Mouse (Mus musculus) cerebellum, adult 9-10 months (tissue): ENCODE results near the gene H2-Eb2.

ENCODE experiments used
- DNase-seq: peaks from one replicate; pipeline ENCODE4 v3.0.0; 2022

Gene H2-Eb2

DNA sequence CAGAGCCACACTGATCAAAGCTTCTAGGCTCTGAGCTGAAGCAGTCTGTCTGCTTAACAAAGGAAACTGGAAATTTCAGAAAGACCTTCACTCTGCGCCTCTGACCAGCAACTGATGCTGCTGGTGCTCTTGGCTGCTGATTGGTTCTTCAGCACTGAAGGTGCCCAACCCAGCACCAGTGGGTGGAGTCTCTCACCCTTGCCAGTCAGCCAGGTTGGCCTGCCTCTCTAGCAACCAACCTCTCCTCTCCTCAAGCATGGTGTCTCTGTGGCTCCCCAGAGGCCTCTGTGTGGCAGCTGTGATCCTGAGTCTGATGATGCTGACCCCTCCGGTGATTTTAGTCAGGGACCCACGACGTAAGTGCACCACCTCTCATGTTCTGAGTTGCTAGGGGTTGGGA lies at the start of gene H2-Eb2:
Gene H2-Eb2, plus strand, starts transcription at position 230 of the 400 bp plus-strand sequence.
- DNase-seq: no peak

DNA sequence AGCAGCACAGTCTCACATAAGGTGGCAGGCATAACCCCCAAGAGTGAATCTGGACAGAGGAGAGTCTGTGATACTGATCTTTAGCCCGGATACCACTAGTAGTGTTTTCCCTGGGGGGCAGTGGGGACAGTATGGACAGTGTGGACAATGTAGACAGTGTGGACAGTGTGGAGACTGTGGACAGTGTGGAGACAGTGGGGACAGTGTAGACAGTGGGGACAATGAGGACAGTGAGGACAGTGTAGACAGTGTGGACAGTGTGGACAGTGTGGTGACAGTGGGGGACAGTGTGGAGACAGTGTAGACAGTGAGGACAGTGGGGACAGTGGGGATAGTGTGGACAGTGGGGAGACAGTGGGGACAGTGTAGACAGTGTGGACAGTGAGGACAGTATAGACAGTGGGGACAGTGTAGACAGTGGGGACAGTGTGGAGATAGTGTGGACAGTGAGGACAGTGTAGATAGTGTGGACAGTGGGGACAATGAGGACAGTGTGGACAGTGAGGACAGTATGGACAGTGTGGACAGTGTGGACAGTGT lies 44.9 kb upstream of the H2-Eb2 start:
- DNase-seq: no peak

DNA sequence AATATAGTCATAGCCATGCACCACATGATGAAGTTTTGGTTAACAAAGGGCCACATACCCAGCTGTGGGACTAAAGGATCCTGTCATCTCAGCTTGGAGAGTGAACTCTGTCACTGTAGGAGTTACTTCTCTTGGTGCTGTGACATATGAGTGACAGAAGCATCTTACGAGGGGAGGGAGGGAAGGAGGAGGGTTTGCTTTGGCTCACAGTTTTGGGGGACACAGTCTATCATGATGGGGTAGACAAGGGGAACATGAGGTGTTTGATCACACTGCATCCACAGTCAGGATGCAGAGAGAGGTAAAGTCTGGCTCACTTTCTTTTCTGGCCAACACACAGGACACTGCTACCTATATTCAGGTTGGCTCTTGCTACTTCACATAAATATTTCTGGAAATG lies 43.6 kb upstream of the H2-Eb2 start:
- DNase-seq: no peak

DNA sequence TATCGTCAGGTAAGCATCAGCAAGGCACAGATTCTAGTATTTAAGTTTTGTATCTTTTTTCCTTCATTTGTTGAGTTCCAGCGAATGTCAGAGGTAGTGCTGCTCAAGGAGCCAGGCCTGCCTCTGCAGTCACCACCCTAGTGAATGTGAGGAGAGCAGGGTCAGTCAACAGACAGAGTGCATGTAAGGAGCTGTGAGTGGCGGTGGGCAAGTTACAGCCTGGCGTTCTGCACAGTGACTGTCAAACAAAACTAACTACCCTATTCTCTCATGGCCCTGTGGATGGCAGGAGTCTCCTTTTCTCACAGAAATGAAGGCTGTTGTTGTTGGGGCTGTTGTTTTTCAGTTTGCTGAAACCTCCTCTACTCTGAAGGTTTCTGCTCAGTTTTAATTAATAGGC lies 40.1 kb upstream of the H2-Eb2 start:
- DNase-seq: no peak

DNA sequence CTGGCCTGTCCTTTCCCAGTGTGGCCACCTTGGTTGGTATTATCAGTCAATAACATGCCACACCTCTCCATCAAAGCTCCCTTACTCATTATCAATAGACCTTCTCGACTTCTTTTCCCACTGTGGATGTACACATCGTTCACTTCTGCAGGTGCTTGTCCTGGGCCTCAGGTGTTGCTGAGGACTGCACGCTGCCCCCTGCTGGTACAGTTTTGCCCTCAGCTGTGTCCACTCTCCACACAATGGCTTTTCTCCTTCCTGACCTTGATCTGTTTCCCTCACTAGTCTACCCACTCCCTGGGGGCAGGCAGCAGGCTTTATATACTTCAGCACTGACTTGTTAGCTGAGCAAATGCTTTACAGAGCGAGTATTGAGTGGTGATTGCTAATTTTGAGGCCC lies 39.6 kb upstream of the H2-Eb2 start:
- DNase-seq: no peak

DNA sequence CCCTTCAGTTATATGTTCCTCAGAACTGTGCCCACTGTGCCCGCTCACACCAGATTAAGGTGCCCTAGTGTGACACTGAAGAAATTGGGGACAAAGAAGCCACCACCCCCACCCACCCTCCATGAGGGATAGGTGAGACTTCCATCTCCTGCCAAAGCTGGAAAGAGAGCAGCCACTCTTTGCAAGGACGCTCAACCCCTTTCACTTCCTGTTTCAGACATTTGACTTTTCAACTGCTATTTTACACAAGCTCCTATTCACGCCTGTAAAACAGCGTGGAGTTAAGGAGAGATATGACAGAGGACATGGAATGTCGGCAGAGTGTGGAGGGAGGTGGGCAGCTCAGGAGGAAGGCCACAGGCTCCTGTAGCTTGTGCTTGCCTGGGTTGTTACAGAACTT lies 39.0 kb upstream of the H2-Eb2 start:
- no peak for DNase-seq

DNA sequence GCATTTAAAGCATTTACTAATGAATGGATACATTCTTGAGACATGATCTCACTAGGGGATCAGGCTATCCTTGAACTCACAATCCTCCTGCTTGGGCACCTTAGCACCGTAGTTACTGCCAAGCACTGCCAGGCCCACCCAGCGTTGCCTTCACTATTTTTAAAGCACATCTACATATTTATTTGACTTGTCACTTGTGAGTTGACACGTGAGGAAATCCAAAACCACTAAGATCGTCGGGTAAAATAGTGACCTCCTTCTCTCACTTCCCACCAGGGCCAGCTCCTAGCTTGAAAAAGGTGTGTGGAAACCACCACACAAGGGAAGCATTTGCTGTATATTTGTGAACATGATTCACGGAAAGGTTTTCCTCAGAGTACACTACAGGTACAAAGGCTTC lies 38.5 kb upstream of the H2-Eb2 start:
- no peak for DNase-seq

DNA sequence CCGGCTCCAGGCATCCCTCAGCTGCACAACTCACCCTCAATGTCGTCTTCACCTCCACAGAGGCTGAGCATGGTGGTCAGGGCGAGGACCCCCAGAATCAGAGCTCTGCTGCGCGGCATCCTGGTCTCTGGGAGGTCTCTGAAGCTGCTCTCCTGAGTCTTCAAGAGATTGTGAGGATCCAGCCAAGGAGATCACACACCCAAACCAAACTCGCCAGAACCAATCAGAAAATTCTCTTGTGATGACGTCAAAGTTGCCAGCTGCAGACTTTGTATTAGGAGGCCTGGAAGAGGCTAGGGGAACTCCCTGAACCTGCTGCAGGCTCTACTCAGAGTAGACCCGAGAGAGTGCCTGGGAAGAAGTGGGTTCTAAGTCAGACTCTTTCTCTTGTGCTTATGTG lies 37.8 kb upstream of the H2-Eb2 start, which contains the start of gene H2-Aa:
Gene H2-Aa, minus strand, starts transcription at position 176 of the 400 bp plus-strand sequence.
- DNase-seq: peak; percentile 75

DNA sequence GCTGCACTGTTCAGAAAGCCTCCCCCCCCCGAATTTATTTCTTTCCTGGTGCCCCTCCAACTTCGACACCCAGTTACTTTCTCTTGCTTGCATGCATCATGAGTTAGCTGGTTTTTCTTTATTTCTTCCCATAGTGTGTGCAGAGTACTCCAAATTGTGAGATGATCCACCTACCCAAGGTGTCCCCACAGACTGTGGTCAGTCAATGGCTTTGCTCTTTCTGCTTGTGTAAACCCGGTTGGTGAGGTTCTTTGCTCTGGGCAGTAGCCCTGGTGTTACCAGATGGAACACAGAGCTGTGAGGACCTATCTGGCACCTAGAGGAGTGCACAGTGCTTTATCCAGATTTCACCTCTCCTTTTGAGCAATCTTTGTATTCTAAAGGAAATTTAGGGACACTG lies 37.3 kb upstream of the H2-Eb2 start:
- no peak for DNase-seq

DNA sequence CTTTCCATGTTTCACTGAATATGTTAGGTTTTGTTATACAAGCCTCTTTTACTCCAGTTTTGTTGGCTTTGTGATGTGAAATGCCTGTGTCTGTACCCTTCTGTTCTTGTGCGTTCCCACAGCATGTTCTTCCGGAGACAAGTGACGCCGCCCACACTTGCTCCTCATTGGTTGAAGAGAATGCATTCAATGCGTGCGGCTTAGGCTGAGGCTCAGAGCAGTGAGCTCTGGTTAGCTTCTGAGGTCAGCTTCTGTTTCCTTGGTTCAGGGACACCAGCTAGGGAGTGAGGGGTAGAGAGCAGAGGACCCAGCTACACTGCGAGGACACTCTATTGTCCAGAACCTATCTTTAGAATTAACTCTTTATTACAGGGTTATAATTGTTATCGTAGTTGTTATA lies 33.9 kb upstream of the H2-Eb2 start:
- peak; percentile 28 for DNase-seq

DNA sequence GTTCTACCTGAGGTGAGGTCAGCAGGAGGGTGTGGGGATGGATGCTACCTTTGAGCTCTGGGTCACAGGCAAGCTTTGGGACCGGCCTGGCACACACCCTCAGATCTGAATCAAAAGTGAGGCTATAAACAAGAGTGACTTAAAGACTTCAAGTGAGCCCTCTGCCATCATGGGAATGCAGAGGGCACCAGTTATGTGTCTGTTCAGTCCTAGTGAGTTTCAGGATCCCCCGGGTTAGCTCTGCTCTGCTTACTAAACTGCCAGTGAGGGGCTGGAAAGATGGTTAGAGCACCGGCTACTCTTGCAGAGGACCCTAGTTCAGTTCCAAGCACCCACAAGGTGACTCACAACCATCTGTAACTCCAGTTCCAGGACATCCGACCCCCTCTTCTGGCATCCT lies 32.9 kb upstream of the H2-Eb2 start:
- DNase-seq: no peak

DNA sequence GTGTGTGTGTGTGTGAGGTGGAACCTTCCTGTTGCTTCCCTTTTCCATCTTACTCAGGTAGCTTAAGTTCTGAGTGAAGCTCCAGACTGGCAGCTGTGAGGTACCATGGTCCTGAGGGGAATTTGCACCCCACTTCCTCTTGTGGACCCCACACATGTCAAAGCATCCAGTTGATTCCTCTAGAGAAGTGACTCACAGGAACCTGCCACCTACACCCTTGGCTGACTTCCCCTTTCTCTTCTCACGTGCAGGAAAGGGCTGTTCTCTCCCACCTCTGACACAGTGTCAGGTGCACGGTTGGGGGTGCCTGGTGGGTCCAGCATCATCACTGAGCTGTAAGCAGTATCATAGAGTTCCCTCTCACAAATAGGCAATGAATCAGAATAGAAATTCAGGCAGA lies 31.9 kb upstream of the H2-Eb2 start:
- DNase-seq: no peak

DNA sequence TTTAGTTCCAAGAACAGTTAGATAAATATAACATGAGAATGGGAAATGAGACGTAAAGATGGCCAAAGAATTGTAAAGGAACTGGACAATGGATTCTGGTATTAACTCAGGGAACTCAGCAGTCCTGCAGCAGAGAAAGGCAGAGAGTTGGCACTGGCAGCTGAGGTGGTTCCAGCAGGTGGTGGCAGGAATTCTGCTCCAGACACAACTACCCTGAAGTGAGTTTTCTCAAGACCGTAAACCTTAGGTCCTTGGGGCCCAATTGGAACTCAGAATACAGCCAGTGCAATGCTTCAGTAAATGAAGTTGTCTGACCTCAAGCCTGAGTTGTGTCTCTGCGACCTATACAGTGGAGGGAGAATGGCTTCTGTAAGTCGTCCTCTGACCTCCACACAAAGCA lies 31.2 kb upstream of the H2-Eb2 start:
- DNase-seq: no peak

DNA sequence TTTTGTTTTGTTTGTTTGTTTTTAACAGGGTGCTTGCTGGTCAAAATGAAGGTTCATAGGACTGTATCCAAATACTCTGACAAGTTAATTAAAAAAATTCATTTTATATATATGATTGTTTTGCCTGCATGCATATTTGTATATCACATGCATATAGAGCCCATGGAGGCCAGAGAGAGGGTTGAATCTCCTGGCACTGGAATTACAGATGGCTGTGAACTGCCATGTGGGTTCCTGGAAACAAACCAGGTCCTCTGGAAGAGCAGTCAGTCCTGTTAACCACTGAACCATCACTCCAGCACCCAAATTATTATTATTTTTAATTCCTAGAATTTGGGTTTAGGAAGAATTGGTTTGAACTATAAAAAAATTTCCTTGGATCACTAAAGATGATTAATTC lies 30.2 kb upstream of the H2-Eb2 start:
- DNase-seq: no peak

DNA sequence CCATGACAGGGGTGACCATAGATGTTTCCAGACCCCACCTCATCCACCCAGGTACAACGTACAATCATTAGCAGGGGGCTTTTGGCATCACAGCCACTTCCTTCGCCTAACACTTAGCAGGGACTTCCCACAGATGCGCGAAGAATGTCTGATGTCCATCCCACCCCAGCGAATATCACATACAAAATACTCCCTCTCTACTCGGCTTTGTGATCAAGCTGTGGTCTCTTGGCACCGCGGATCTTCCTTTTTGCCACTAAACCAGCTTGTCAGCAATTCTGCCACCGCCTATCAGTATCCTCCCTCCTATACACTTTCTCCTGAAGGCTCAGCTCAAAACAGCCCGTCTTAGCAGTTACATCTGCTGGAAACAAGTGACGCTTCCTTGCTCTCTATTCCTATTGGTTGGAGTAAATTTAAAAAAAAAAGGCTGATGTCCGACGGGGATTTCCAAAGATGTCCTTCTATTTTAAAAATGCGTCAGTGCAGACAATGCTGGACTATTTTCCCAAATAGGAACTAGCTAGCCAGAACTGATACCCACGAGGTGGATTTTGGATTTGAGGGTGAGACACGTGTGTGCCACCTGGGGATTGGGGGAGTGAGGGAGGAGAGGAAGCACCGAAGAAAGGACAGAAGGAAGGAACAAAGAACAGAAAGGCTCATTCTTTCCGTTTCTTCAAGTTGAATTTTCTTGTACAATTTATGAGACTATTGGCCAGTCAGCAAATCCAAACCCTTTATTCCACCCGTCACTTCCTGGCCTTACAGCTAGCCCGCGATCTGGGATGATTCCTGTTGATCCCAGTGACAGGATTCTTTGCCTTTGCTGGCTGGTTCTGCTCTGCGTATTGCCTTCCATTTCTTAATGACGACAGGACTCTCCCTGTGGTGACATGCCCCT lies 29.3 kb upstream of the H2-Eb2 start:
- DNase-seq: peak; percentile 47

DNA sequence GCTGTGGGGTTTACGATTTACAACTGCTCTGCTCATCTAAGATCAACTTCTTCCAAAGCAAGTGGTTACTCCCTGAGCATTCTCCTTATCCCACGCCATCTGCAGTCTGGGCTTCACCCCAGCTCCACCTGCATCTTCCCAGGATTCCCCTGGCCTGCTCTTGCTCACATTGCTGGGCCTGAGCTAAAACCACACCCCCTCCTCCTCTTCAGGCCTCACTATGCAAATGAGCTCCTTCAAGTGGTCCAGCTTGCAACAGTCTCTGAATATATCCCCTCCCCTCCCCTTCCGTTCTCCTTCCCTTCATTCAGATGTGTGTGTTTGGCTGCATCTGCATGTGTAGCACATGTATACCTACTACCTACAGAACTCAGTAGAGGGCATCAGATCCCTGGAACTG lies 26.1 kb upstream of the H2-Eb2 start:
- DNase-seq: no peak

DNA sequence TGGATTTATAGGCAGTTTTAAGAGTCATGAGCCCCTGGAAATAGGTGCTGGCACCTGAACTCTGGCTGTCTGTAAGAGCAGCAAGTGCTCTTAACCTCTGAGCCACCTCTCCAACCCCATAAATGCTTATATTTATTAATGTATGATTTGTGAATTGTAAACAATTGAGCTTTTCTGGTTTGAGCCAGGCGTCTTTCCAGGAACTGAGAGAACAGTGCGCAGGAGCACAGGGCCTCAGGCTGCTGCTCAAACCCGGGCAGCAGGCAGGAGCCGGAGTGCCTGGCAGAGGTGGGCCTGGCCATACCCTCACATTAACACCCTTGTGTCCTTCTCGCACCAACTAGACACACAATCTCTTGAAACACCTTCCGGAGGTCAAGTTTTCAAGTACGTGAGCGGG lies 25.4 kb upstream of the H2-Eb2 start:
- DNase-seq: no peak

DNA sequence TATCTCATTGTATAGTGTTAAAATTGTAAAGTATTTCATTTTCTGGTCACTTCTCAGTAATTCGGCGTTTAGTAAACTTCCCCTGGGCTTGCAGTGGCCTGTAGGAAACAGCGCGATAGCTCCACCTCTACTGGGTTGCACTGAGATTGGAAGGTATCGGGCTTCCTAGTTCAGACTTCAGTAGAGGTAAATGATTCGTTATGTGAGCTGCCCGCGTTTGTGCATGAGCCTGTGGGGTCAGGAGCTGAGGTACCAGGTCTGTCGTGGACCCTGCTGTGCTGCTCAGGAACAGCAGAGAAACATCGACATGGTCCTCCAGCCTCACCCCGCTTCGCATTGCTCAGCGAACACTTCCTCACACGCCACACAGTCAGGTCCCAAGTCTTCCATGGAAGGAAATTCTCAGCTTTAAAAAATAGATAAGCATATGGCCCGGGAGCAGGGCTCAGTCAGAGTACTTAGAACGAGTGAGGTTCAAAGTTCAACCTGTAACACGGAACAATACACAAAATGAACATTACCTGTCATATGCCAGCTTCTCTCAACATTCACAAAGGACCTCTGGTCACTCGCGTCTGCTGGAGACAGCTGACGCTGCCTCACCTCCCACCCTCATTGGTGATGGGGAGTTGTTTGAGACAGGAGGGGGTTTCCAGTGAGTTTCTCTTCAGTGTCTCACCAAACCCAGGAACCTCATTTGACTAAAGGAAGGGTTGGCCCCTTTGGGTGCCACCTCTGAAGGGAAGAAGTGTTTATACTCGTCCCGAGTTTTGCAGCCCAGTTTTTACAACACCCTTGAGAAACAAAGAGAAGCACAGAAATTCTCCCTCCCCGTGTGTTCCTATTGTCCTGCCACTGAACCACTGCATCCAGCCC lies 24.5 kb upstream of the H2-Eb2 start:
- DNase-seq: no peak

DNA sequence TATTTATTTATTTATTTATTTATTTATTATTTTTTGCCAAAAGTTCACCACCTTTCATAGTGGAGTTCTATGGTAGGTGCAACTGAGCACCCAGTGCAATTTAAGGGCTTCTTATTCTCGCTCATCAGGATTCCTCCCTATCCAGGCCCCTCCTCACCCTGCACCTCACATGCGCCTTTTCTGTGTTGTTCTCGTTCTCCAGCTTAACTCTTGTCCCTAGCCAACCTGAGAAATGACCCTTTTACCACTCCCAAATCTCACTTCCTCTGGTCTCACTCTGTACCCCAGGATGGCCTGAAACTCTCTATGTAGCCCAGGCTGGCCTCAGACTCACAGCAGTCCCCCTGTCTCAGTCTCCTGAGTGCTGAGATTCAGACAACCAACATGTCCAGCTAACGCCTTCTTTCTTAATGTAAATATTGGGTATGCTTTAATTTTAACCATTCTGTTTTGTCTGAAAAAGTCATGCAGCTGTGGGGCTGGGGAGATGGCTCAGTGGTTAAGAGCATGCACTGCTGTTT lies 23.7 kb upstream of the H2-Eb2 start:
- no peak for DNase-seq

DNA sequence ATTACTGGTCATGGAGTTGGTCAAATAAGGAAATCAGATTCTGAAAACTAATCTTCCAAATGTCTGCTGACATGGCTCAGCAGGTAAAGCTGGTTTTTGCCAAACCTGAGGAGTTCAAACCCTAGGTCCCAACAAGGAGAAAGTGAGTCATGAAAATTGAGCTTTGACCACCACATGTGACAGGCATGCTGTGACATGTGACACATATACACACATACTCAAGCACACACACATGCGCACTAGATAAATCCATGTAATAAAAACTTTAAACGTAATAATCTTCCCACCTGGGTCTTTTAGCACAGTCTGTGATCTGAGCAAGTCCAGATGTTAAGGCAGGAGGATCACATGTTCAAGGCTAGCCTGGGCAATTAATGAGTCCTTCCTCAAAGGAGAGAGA lies 21.7 kb upstream of the H2-Eb2 start:
- no peak for DNase-seq

DNA sequence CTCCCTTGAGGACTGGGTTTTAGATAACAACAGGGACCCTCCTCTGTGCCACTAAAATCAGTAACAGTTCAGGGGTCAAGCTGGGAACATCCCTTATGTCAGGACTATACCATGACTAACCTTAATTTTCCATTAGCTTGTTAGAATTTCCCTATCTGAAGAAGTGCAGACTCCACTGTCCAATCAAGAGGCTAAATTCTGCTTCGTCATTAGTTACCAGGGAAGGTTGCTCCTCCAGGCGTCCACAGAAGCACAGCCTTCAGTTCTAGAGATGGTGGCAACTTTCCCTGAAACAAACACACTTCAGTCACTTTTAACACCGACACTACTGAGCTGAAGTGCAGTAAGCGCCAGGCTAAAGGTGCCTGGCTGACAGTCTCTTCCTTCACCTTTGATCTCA lies 20.7 kb upstream of the H2-Eb2 start:
- DNase-seq: peak; percentile 54

DNA sequence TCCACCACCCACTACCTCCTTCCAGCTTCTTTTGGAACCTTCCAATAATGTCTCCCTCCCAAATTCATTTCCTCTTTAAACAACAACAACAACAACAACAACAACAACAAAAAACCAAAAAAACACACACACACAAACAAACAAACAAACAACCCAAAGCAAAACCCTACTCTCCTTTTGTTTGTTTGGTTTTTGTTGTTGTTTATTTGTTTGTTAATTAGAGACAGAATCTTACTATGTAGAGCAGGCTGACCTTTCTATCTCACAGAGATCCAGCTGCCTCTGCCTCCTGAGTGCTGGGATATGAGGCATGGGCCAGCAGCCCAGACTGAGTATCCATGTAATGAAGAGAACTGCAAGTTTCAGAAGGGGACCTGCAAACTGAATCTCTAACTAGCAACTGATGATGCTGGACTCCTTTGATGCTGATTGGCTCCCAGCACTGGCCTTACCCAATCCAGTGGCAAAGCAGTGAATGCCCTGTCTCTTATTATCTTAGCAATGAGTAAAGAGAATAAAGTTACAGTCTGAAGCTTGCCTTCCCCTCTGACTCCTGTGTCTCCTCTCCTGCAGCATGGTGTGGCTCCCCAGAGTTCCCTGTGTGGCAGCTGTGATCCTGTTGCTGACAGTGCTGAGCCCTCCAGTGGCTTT lies 20.0 kb upstream of the H2-Eb2 start, which contains the start of gene H2-Eb1:
Gene H2-Eb1, plus strand, starts transcription at position 488 of the 651 bp plus-strand sequence.
- peak; percentile 73 for DNase-seq

DNA sequence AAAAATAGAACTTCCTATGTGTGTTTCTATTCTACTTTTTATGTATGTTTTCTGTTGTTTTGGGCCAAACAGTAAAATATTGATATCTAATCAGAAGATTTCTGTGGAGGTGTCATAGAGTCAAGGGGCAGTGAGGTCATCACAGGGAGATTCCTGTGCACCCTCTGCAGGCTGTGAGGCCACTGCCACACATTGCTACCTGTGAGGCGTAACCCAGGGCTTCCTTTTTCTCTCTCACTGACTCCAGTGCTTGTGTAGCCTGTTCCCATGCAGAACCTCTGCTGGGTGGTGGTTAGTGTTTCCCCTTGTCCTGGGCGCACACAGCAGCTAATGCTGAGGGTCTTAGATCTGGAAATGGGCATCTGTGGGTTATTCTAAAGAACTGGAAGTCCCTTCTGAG lies 19.1 kb upstream of the H2-Eb2 start:
- DNase-seq: no peak
